Mouse (Mus musculus): ENCODE measurements around the gene Acsbg2. TPM values are rescaled to one million over a fixed set of nuclear protein-coding genes. Genes with fewer than 3 reads are reported as not detected.

The Acsbg2 gene
- total and polyA plus RNA-seq, 3 experiments = not detected

GRCm38 (mm10) chr17:56870287-56870953, 3.8 kb downstream of the Acsbg2 start:
- H3K36me3 ChIP-seq (ENCODE audit: control insufficient read depth in 1 of 2, insufficient read depth in 2 of 2, low read length in 2 of 2) = peaks cover 0 to 2% of the 10 kb centered on the region in 2 experiments; a peak in 2 of 4 replicates
- peak overlapping the region; percentile 7 to 18; a peak in 2 of 4 replicates for H3K4me3 ChIP-seq (ENCODE audit: control insufficient read depth in 1 of 2, insufficient read depth in 1 of 2, low read depth in 2 of 2, low read length in 2 of 2)

GRCm38 (mm10) chr17:56869481-56869977, 4.7 kb downstream of the Acsbg2 start:
- Histone ChIP-seq H3K27me3 (ENCODE audit: control insufficient read depth in 1 of 2, insufficient read depth in 2 of 2, low read length in 2 of 2) (no peaks in the 10 kb centered on the region), H3K4me1 (ENCODE audit: control insufficient read depth in 1 of 2, insufficient read depth in 2 of 2, low read length in 2 of 2) (peaks cover 2 to 6% of the 10 kb centered on the region in 2 experiments; a peak in 3 of 4 replicates), H3K4me3 (ENCODE audit: control insufficient read depth in 1 of 2, insufficient read depth in 1 of 2, low read depth in 2 of 2, low read length in 2 of 2) (no peak overlapping the region), H3K79me2 (ENCODE audit: control insufficient read depth, insufficient read depth, low read length, poor library complexity) (no peaks in the 10 kb centered on the region), H3K9ac (ENCODE audit: control insufficient read depth, low read depth, low read length, poor library complexity, severe bottlenecking) (no peak overlapping the region), H3K9me3 (replicated peaks; ENCODE audit: insufficient read depth, low read length) (no peaks in the 10 kb centered on the region), H3K27ac (ENCODE audit: control insufficient read depth, low read depth, low read length) (no peak overlapping the region), H3K36me3 (ENCODE audit: control insufficient read depth in 1 of 2, insufficient read depth in 2 of 2, low read length in 2 of 2) (peaks cover 0 to 2% of the 10 kb centered on the region in 2 experiments; a peak in 2 of 4 replicates)
- DNase-seq (ENCODE audit: low read depth, low spot score) = no peak
- TF ChIP-seq POLR2AphosphoS5 (IDR thresholded peaks at IDR 0.05; ENCODE audit: borderline replicate concordance, low read depth, low read length) (no peak), NELFE (IDR thresholded peaks at IDR 0.05; ENCODE audit: low read depth, low read length) (no peak), ELF1 (IDR thresholded peaks at IDR 0.05; ENCODE audit: low read depth, low read length) (no peak), ETS1 (IDR thresholded peaks at IDR 0.05; ENCODE audit: low read depth, low read length) (no peak), TAL1 (IDR thresholded peaks at IDR 0.05; ENCODE audit: low read length) (no peak), MEF2A (IDR thresholded peaks at IDR 0.05; ENCODE audit: extremely low read depth, insufficient replicate concordance, low read depth, low read length, poor library complexity, severe bottlenecking) (no peak), USF1 (IDR thresholded peaks at IDR 0.05; ENCODE audit: low read depth, low read length) (no peak), POLR2A (IDR thresholded peaks at IDR 0.05; ENCODE audit: control insufficient read depth in 1 of 2, insufficient read depth in 1 of 2, low read depth in 1 of 2, low read length in 2 of 2, poor library complexity in 1 of 2) (no peak), ZKSCAN1 (IDR thresholded peaks at IDR 0.05; ENCODE audit: low read depth, low read length) (no peak), RAD21 (IDR thresholded peaks at IDR 0.05; ENCODE audit: low read depth, low read length) (no peak), BHLHE40 (IDR thresholded peaks at IDR 0.05; ENCODE audit: borderline replicate concordance, low read depth, low read length) (no peak), UBTF (IDR thresholded peaks at IDR 0.05; ENCODE audit: borderline replicate concordance, insufficient read depth, low read depth, low read length) (no peak), E2F4 (IDR thresholded peaks at IDR 0.05; ENCODE audit: borderline replicate concordance, low read depth, low read length) (no peak), GATA1 (IDR thresholded peaks at IDR 0.05; ENCODE audit: low read depth, low read length) (no peak)

More at GRCm38 (mm10) chr17:56870287-56870953, 3.8 kb downstream of the Acsbg2 start:
- Histone ChIP-seq H3K9ac (ENCODE audit: control insufficient read depth, low read depth, low read length, poor library complexity, severe bottlenecking) (no peak overlapping the region), H3K27ac (ENCODE audit: control insufficient read depth, low read depth, low read length) (0 out of 2 replicates have a peak overlapping the region, but pooled peaks have one; percentile 8), H3K4me1 (ENCODE audit: control insufficient read depth in 1 of 2, insufficient read depth in 2 of 2, low read length in 2 of 2) (peaks cover 2 to 6% of the 10 kb centered on the region in 2 experiments; a peak in 3 of 4 replicates), H3K9me3 (replicated peaks; ENCODE audit: insufficient read depth, low read length) (no peaks in the 10 kb centered on the region), H3K79me2 (ENCODE audit: control insufficient read depth, insufficient read depth, low read length, poor library complexity) (no peaks in the 10 kb centered on the region), H3K27me3 (ENCODE audit: control insufficient read depth in 1 of 2, insufficient read depth in 2 of 2, low read length in 2 of 2) (no peaks in the 10 kb centered on the region)
- DNase-seq (ENCODE audit: low read depth, low spot score) = peak; percentile 43
- TF ChIP-seq TCF12 (IDR thresholded peaks at IDR 0.05; ENCODE audit: low read depth, low read length) (peak; percentile 52; the same call in 1 of the 2 replicates), NRF1 (IDR thresholded peaks at IDR 0.05; ENCODE audit: insufficient read depth, low read depth, low read length, poor library complexity, severe bottlenecking) (no peak), GATA1 (IDR thresholded peaks at IDR 0.05; ENCODE audit: low read depth, low read length) (peak; percentile 57; the same call in 1 of the 2 replicates), ZKSCAN1 (IDR thresholded peaks at IDR 0.05; ENCODE audit: low read depth, low read length) (no peak), NELFE (IDR thresholded peaks at IDR 0.05; ENCODE audit: low read depth, low read length) (no peak), MAX (IDR thresholded peaks at IDR 0.05; ENCODE audit: low read length) (no peak), MYB (IDR thresholded peaks at IDR 0.05; ENCODE audit: low read depth, low read length) (peak; percentile 32; the same call in 1 of the 2 replicates), EP300 (IDR thresholded peaks at IDR 0.05; ENCODE audit: low read depth in 1 of 2, low read length in 2 of 2) (peak; percentile 51 to 55; a peak in 2 of 4 replicates)
